Mouse (Mus musculus) heart, adult 2 months (tissue): ENCODE data around the gene Nrf1.

Experiments used
- CTCF ChIP-seq: fragments of 200-600 bp; IDR thresholded peaks from 2 replicates; pipeline ENCODE4 v1.8.1; 2022; ENCODE audit warnings: antibody characterized with exemption, mild to moderate bottlenecking, moderate library complexity
- EP300 ChIP-seq: fragments of 200-500 bp; IDR thresholded peaks from 2 replicates; pipeline ENCODE4 v1.6.1; 2011; ENCODE audit warnings: low read depth, low read length, control low read depth; ENCODE audit not compliant: insufficient read depth
- POLR2A ChIP-seq: fragments of 200-500 bp; IDR thresholded peaks from 2 replicates; pipeline ENCODE4 v1.6.1; 2011; ENCODE audit warnings: mild to moderate bottlenecking, low read depth, low read length, control low read depth; ENCODE audit not compliant: insufficient read depth

DNA sequence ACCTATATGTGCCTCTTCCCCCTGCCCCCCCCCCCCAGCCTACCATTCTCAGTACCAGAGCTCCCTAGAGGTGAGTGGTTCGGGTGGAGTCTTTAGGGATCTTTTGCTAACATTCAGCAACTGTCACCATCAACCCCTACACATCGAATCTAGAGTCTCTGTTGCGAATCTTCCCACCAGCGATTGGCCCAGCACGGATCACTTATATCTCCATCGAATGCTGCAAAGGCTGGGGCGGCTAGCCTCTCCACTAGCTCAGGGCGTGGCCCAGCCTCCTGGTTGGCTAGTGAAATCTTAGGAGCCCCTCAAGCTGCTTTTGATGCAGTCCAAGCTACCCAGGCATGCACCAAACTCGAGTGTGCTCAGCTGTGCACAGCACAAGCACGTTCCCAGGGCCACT lies 124.2 kb downstream of the Nrf1 start:
- no peak for TF ChIP-seq CTCF
- no peak for TF ChIP-seq POLR2A
- no peak for TF ChIP-seq EP300
